ENCODE assay signal across 29 mouse cellular contexts in the genomic region with DNA sequence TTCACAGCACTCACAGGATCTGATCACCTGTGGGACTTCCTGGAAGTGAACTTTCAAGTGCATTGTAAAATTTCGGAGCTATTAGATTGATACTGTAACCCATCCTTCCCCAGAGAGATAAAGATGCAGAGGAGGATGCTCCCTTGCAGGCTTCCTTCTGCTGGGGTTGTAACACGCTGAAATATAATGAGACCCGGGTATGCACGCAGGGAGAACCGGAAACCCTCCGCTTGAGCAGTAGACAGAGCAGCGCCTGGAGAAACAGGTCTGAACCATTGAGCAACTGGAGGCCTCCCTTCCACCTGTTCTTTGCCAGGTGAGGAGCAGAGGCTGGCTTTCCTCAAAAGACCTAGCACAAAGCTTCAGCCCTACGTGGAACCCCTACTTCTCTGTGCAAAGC.
"Had no signal": no experiment of that assay in that cellular context is flagged by ENCODE, and none has a peak within 500 bp of the region (broad histone marks: within the 10 kb centered on the region; RNA-seq: fewer than 3 reads in every experiment).

No protein-coding gene starts in this region.

- DNase-seq: heart, postnatal 14 days; heart, postnatal 36 days; heart, postnatal 4 days; kidney, adult 11 months; kidney, adult 18-20 months; kidney, adult 2 months; kidney, adult 8-10 months; kidney, adult 9 months; kidney, postnatal 10 days; kidney, postnatal 14 days; kidney, postnatal 25 days; kidney, postnatal 36 days; kidney, postnatal 4 days; layer of hippocampus, adult 9-11 months; layer of hippocampus, postnatal 36 days had no signal

- H3K9me3 ChIP-seq: heart, embryonic 15.5 days; hindbrain, embryonic 12.5 days; hindbrain, embryonic 13.5 days; hindbrain, embryonic 15.5 days; intestine, embryonic 15.5 days; kidney, embryonic 15.5 days had no signal

- H3K36me3 ChIP-seq: heart, embryonic 12.5 days; heart, embryonic 13.5 days; heart, embryonic 15.5 days; hindbrain, embryonic 10.5 days; hindbrain, embryonic 12.5 days; hindbrain, embryonic 13.5 days; hindbrain, embryonic 15.5 days; intestine, embryonic 15.5 days; kidney, embryonic 15.5 days had no signal

- H3K4me3 ChIP-seq: heart, embryonic 12.5 days; heart, embryonic 13.5 days; heart, embryonic 15.5 days; hindbrain, embryonic 10.5 days; hindbrain, embryonic 12.5 days; hindbrain, embryonic 13.5 days; hindbrain, embryonic 15.5 days; intestine, embryonic 15.5 days; kidney, embryonic 15.5 days; layer of hippocampus, adult 2 months; left cerebral cortex, adult 2 months had no signal

- H3K27ac ChIP-seq: heart, embryonic 13.5 days; heart, embryonic 15.5 days; hindbrain, embryonic 10.5 days; hindbrain, embryonic 12.5 days; hindbrain, embryonic 13.5 days; hindbrain, embryonic 14.5 days; hindbrain, embryonic 15.5 days; hindbrain, postnatal 0 days; intestine, embryonic 15.5 days; kidney, embryonic 15.5 days; kidney, postnatal 0 days; layer of hippocampus, adult 2 months; left cerebral cortex, adult 2 months had no signal

- H3K4me1 ChIP-seq: heart, embryonic 12.5 days; heart, embryonic 13.5 days; heart, embryonic 15.5 days; hindbrain, embryonic 10.5 days; hindbrain, embryonic 12.5 days; hindbrain, embryonic 13.5 days; hindbrain, embryonic 15.5 days; intestine, embryonic 15.5 days; kidney, embryonic 15.5 days had no signal

- H3K27me3 ChIP-seq: hindbrain, embryonic 12.5 days; hindbrain, embryonic 13.5 days; hindbrain, embryonic 15.5 days; intestine, embryonic 15.5 days; kidney, embryonic 15.5 days had no signal
